Mouse (Mus musculus) hindbrain, embryonic 15.5 days (tissue): ENCODE data around the gene Gm36176. TPM values are rescaled to one million over a fixed set of nuclear protein-coding genes. Genes with fewer than 3 reads are reported as not detected.

Source experiments
- ATAC-seq: fragments of 200-750 bp; cut with Nextera tagmentation; 2 replicates; pipeline ENCODE4 v1.8.0; 2017; ENCODE audit warnings: low read depth, moderate number of reproducible peaks, moderate TSS enrichment; ENCODE audit not compliant: low FRiP score
- H3K27ac ChIP-seq: fragments of 300-500 bp; sonication (generic); replicated peaks from 2 replicates; pipeline ENCODE4 v1.5.1; 2015; ENCODE audit warnings: mild to moderate bottlenecking, inconsistent platforms
- H3K27me3 ChIP-seq: fragments of 300-500 bp; sonication (generic); 2 replicates; pipeline ENCODE4 v1.6.1; 2015; ENCODE audit warnings: control low read depth, inconsistent platforms
- H3K36me3 ChIP-seq: fragments of 300-500 bp; sonication (generic); 2 replicates; pipeline ENCODE4 v1.6.1; 2015; ENCODE audit warnings: control low read depth, inconsistent platforms
- H3K4me1 ChIP-seq: fragments of 300-500 bp; sonication (generic); replicated peaks from 2 replicates; pipeline ENCODE4 v1.6.1; 2015; ENCODE audit warnings: control low read depth, inconsistent platforms
- H3K4me2 ChIP-seq: fragments of 300-500 bp; sonication (generic); 2 replicates; pipeline ENCODE4 v1.6.1; 2015; ENCODE audit warnings: moderate library complexity, mild to moderate bottlenecking, inconsistent platforms
- H3K4me3 ChIP-seq: fragments of 300-500 bp; sonication (generic); 2 replicates; pipeline ENCODE4 v1.5.1; 2015; ENCODE audit warnings: mild to moderate bottlenecking, inconsistent platforms
- H3K9ac ChIP-seq: fragments of 300-500 bp; sonication (generic); 2 replicates; pipeline ENCODE4 v1.6.1; 2015; ENCODE audit warnings: inconsistent platforms
- H3K9me3 ChIP-seq: fragments of 300-500 bp; sonication (generic); 2 replicates; pipeline ENCODE4 v1.6.1; 2016; ENCODE audit warnings: control low read depth, inconsistent platforms
- WGBS: fragments of 180-500 bp; shearing (Covaris S2); methylation state at CpG from one replicate; pipeline ENCODE4 v1.1.7; 2015; 5-methylcytosine and 5-hydroxymethylcytosine counted together
- polyA plus RNA-seq: library from polyadenylated mRNA; unstranded; fragments of >200 nt; fragmentation: Nextera tagmentation; extraction: Ambion mirVana; gene quantifications from 2 replicates; pipeline ENCODE4 v1.2.1, GENCODE M21; 2015

Gene Gm36176
- polyA plus RNA-seq, 1 experiment from 2014 or later: not detected

DNA sequence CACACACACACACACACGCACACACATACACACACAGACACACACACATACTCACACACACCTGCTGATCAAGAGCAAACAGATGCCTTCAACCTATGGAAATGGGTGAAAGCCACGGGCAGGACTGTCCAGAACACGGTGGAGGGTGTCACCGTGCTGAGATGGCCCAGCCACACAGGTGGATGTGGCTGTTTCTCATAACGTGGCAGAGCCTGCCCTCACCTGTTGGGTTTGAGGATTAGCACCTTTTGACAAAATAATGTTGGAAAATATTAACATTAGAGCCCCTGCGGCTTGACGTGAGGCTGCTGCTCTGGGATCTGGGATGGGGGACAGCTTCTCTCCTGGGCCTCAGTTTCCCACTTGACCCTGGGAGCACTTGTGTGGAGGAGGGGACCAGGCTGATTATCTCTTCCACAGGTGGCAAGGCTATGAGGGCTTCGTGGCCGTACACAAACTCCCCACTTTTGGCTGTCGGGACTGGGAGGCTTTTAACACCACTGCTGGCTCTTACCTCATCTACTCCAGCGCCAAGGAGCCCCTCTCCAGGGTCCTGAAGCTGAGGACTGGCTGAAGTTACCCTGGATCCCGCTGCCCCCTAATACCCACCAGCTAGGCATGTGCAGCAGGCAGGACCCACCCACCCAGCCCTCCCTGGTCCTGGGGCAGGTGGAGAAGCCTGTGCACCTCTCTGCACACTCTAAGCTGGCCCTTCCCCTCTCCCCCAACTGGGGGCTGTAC is 39.6 kb downstream of the Gm36176 start:
- ATAC-seq: no peak
- no peak overlapping the region for H3K27ac ChIP-seq
- no peak overlapping the region for H3K4me2 ChIP-seq
- no peak overlapping the region for H3K4me3 ChIP-seq
- H3K9me3 ChIP-seq: no peaks in the 10 kb centered on the region; the same call in 1 of the 2 replicates
- H3K9ac ChIP-seq: no peak overlapping the region
- no peaks in the 10 kb centered on the region for H3K27me3 ChIP-seq
- no peaks in the 10 kb centered on the region for H3K36me3 ChIP-seq
- 56% methylated on average over 12 of the region's 12 CpGs for WGBS
- no peaks in the 10 kb centered on the region for H3K4me1 ChIP-seq

DNA sequence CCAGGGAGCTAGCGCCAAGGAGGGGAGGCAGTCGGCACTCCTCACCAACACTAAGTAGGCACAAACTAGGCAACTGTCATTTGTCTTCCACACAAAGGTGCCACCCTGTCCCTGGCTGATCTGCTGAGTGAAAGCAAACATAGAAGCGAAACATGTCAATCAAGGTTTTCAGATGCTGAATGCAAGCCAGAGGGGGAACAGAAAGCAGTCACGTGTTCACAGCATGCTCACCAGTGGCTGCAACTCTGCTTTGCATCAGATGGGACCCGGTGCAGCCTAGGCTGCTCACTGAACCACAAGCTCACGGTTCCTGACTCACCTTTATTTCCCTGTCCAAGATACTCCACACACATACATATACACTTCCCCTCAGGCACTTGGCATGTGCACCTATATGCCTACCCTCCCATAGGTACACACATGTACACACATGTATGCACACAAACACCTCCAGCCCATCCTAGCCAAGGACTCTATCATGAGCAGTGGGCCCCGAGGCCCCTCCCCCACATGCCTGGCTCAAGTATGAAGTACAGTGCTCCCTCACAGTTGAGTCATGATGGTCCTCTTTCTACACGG is 44.5 kb downstream of the Gm36176 start:
- Histone ChIP-seq H3K27ac (no peak overlapping the region), H3K4me3 (no peak overlapping the region), H3K27me3 (no peaks in the 10 kb centered on the region), H3K9me3 (no peaks in the 10 kb centered on the region; the same call in 1 of the 2 replicates), H3K4me1 (0 out of 2 replicates have a peak, but pooled peaks cover 6% of the 10 kb centered on the region), H3K9ac (no peak overlapping the region), H3K36me3 (no peaks in the 10 kb centered on the region), H3K4me2 (no peak overlapping the region)
- no peak for ATAC-seq
- WGBS: 84% methylated on average over 8 of the region's 8 CpGs

DNA sequence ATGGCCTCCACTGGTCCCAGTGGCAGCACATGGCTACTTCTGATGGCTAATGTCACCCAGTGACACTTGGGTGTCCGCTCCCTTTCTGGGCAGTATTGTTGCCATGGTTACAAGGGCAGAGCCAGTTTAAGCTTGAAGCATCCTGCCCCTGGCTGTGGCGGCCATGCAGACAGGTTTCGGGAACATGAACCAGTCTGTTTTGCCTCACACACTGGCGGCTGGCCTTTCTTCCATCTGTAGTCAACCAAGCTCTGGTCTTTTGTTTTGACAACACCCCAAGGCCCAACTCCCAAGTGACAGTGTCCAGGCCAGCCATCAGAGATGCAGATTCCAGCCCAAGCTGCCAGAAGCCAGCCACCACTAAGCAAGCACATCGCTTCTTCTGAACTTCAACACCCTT is 49.0 kb downstream of the Gm36176 start:
- WGBS: 54% methylated on average over 5 of the region's 5 CpGs
- H3K27ac ChIP-seq: no peak overlapping the region
- no peak for ATAC-seq

More for the DNA sequence above, 49.0 kb downstream of the Gm36176 start:
- Histone ChIP-seq H3K27me3 (no peaks in the 10 kb centered on the region), H3K4me3 (no peak overlapping the region), H3K4me1 (peaks cover 16% of the 10 kb centered on the region), H3K9ac (no peak overlapping the region), H3K36me3 (no peaks in the 10 kb centered on the region), H3K9me3 (no peaks in the 10 kb centered on the region), H3K4me2 (no peak overlapping the region)

Other genes starting within 250 kb of the Gm36176 start
- gene Sumo3, start 240.7 kb upstream of the Gm36176 start, polyA plus RNA-seq: 282 and 283 TPM in 2 replicates
- gene Gm49325, start 240.6 kb upstream of the Gm36176 start, polyA plus RNA-seq: 2.9 TPM in 1 of 2 replicates, not detected in the other
- 83.8 and 90.0 TPM in 2 replicates for gene Ube2g2, start 224.5 kb upstream of the Gm36176 start, polyA plus RNA-seq
- 0.99 and 1.3 TPM in 2 replicates for gene Tspear, start 160.2 kb upstream of the Gm36176 start, polyA plus RNA-seq
- not detected in 2 replicates for gene Gm19402, start 156.0 kb upstream of the Gm36176 start, polyA plus RNA-seq
- gene Gm9508, start 149.6 kb upstream of the Gm36176 start, polyA plus RNA-seq: not detected in 2 replicates
- gene Gm10272, start 140.2 kb upstream of the Gm36176 start, polyA plus RNA-seq: not detected in 2 replicates
- not detected in 2 replicates for gene Gm10024, start 135.3 kb upstream of the Gm36176 start, polyA plus RNA-seq
- gene Gm10142, start 131.0 kb upstream of the Gm36176 start, polyA plus RNA-seq: not detected in 2 replicates
- gene Krtap12-1, start 126.2 kb upstream of the Gm36176 start, polyA plus RNA-seq: not detected in 2 replicates
- not detected in 2 replicates for gene Gm10100, start 120.3 kb upstream of the Gm36176 start, polyA plus RNA-seq
- gene Gm18596, start 104.2 kb upstream of the Gm36176 start, polyA plus RNA-seq: not detected in 2 replicates
- not detected in 2 replicates for gene Gm9736, start 95.4 kb upstream of the Gm36176 start, polyA plus RNA-seq
- gene Gm3233, start 87.1 kb upstream of the Gm36176 start, polyA plus RNA-seq: not detected in 2 replicates
- gene Gm3238, start 75.5 kb upstream of the Gm36176 start, polyA plus RNA-seq: not detected in 2 replicates
- gene Gm7138, start 69.9 kb upstream of the Gm36176 start, polyA plus RNA-seq: not detected in 2 replicates
- not detected in 2 replicates for gene Gm3250, start 64.3 kb upstream of the Gm36176 start, polyA plus RNA-seq
- gene Gm7137, start 58.6 kb upstream of the Gm36176 start, polyA plus RNA-seq: not detected in 2 replicates
- not detected in 2 replicates for gene Gm9639, start 51.7 kb upstream of the Gm36176 start, polyA plus RNA-seq
- gene Gm19668, start 47.7 kb upstream of the Gm36176 start, polyA plus RNA-seq: not detected in 2 replicates
- not detected in 2 replicates for gene Gm9507, start 35.0 kb upstream of the Gm36176 start, polyA plus RNA-seq
- gene Gm2696, start 32.1 kb upstream of the Gm36176 start, polyA plus RNA-seq: not detected in 2 replicates
- not detected in 2 replicates for gene Krtap10-4, start 19.7 kb upstream of the Gm36176 start, polyA plus RNA-seq
- not detected in 2 replicates for gene Krtap10-10, start 10.9 kb upstream of the Gm36176 start, polyA plus RNA-seq
- gene Gm10318, start 6.1 kb downstream of the Gm36176 start, polyA plus RNA-seq: not detected in 2 replicates
- gene Gm3285, start 15.2 kb downstream of the Gm36176 start, polyA plus RNA-seq: not detected in 2 replicates
- 21.4 and 23.9 TPM in 2 replicates for gene Lrrc3, start 55.7 kb downstream of the Gm36176 start, polyA plus RNA-seq
- gene Trpm2, start 123.8 kb downstream of the Gm36176 start, polyA plus RNA-seq: 5.4 and 7.1 TPM in 2 replicates
- 46.8 and 54.5 TPM in 2 replicates for gene 1810043G02Rik, start 131.7 kb downstream of the Gm36176 start, polyA plus RNA-seq
- gene Pfkl, start 163.3 kb downstream of the Gm36176 start, polyA plus RNA-seq: 120 and 126 TPM in 2 replicates
- not detected in 2 replicates for gene Dnmt3l, start 195.1 kb downstream of the Gm36176 start, polyA plus RNA-seq
- 0.51 TPM in 1 of 2 replicates, not detected in the other for gene Aire, start 196.8 kb downstream of the Gm36176 start, polyA plus RNA-seq
- gene Icosl, start 222.5 kb downstream of the Gm36176 start, polyA plus RNA-seq: 0.71 and 0.96 TPM in 2 replicates